Mouse (Mus musculus) spleen, adult 2 months (tissue): ENCODE results near the gene Ifnar1.

Source experiments
- CTCF ChIP-seq: fragments of 200-500 bp; IDR thresholded peaks from 2 replicates; pipeline ENCODE4 v1.5.1; 2011; ENCODE audit warnings: mild to moderate bottlenecking, inconsistent platforms; ENCODE audit not compliant: insufficient read depth, insufficient read length, insufficient replicate concordance; ENCODE audit errors: extremely low read depth
- POLR2A ChIP-seq: fragments of 200-500 bp; IDR thresholded peaks from 2 replicates; pipeline ENCODE4 v1.6.1; 2011; ENCODE audit warnings: low read depth, low read length, inconsistent platforms

- no peak for TF ChIP-seq CTCF
- TF ChIP-seq POLR2A: no peak
Measured at GRCm38 (mm10) chr16:91480517-91480916, 4.5 kb upstream of the Ifnar1 start.
